Mouse (Mus musculus) kidney, postnatal 36 days (tissue): Measurements from ENCODE around the gene Psmd2.
A peak's percentile ranks its signal among the peaks of the same experiment; 100 is the strongest.
"Not testable (repeated sequence)": the region's sequence is repeated elsewhere in the genome, so short reads cannot be mapped to it uniquely, and the experiment has no call there.

ENCODE experiments used
- DNase-seq, 2 experiments: peaks; one replicate each; pipeline ENCODE4 v3.0.0; 2021 to 2022; ENCODE audit warnings: mixed read lengths in 2 of 2

Gene Psmd2

GRCm38 (mm10) chr16:20657661-20658060 lies 6.2 kb downstream of the Psmd2 start:
- no peak for DNase-seq

GRCm38 (mm10) chr16:20668013-20668412 lies 16.6 kb downstream of the Psmd2 start, which contains the start of gene Eif4g1:
Gene Eif4g1, plus strand, starts transcription at chr16:20668313.
- DNase-seq = not testable (repeated sequence)

GRCm38 (mm10) chr16:20670291-20670690 lies 18.8 kb downstream of the Psmd2 start:
- DNase-seq = no peak

- no peak for DNase-seq
Observed at GRCm38 (mm10) chr16:20671886-20672285, 20.4 kb downstream of the Psmd2 start.

GRCm38 (mm10) chr16:20672500-20672902 lies 21.0 kb downstream of the Psmd2 start:
- DNase-seq = peak; percentile 97 to 99

GRCm38 (mm10) chr16:20672965-20673705 lies 21.7 kb downstream of the Psmd2 start:
- DNase-seq = peak; percentile 63 to 77

GRCm38 (mm10) chr16:20673706-20674303 lies 22.4 kb downstream of the Psmd2 start:
- peak; percentile 74 for DNase-seq

GRCm38 (mm10) chr16:20675213-20675612 lies 23.8 kb downstream of the Psmd2 start:
- DNase-seq = no peak

- DNase-seq = no peak
Observed at GRCm38 (mm10) chr16:20676702-20677101, 25.2 kb downstream of the Psmd2 start.

GRCm38 (mm10) chr16:20677380-20677779 lies 25.9 kb downstream of the Psmd2 start:
- no peak for DNase-seq

GRCm38 (mm10) chr16:20677974-20678675 lies 26.7 kb downstream of the Psmd2 start:
- peak; percentile 88 to 92 for DNase-seq

- no peak for DNase-seq
Observed at GRCm38 (mm10) chr16:20690774-20691173, 39.3 kb downstream of the Psmd2 start.

- DNase-seq = no peak
Observed at GRCm38 (mm10) chr16:20691617-20692016, 40.2 kb downstream of the Psmd2 start.

GRCm38 (mm10) chr16:20692241-20692965 lies 41.0 kb downstream of the Psmd2 start:
- no peak for DNase-seq

- DNase-seq = peak; percentile 90 to 94
Observed at GRCm38 (mm10) chr16:20693111-20693701, 41.8 kb downstream of the Psmd2 start, which contains the start of gene Fam131a. Gene Fam131a, plus strand, starts transcription at chr16:20693241.

- DNase-seq = peak; percentile 35 to 45
Observed at GRCm38 (mm10) chr16:20694781-20695180, 43.3 kb downstream of the Psmd2 start.

GRCm38 (mm10) chr16:20695622-20696323 lies 44.3 kb downstream of the Psmd2 start:
- DNase-seq = peak; percentile 91 to 93

GRCm38 (mm10) chr16:20699266-20699665 lies 47.8 kb downstream of the Psmd2 start:
- no peak for DNase-seq

- no peak for DNase-seq
Observed at GRCm38 (mm10) chr16:20700036-20700435, 48.6 kb downstream of the Psmd2 start.

GRCm38 (mm10) chr16:20701316-20701715 lies 49.9 kb downstream of the Psmd2 start:
- DNase-seq = no peak

- no peak for DNase-seq
Observed at GRCm38 (mm10) chr16:20701729-20702521, 50.5 kb downstream of the Psmd2 start.
